Mouse (Mus musculus) lung, adult 2 months (tissue): Measurements from ENCODE around the gene Olfr1425. TPM values are rescaled to one million over a fixed set of nuclear protein-coding genes. Genes with fewer than 3 reads are reported as not detected.
"Not testable (repeated sequence)": the region's sequence is repeated elsewhere in the genome, so short reads cannot be mapped to it uniquely, and the experiment has no call there.

Experiments used
- DNase-seq: peaks from one replicate; pipeline ENCODE4 v3.0.0; 2022
- H3K4me1 ChIP-seq: fragments of 200-500 bp; 2 replicates; pipeline ENCODE4 v1.6.1; 2011; ENCODE audit warnings: low read length; ENCODE audit not compliant: control insufficient read depth, insufficient read depth
- H3K4me3 ChIP-seq: fragments of 200-500 bp; replicated peaks from 2 replicates; pipeline ENCODE3; 2011; ENCODE audit warnings: low read depth, mild to moderate bottlenecking, control low read depth, low read length; ENCODE audit errors: extremely low read depth
- CTCF ChIP-seq: fragments of 200-500 bp; IDR thresholded peaks from 2 replicates; pipeline ENCODE4 v1.5.1; 2011; ENCODE audit warnings: mild to moderate bottlenecking, low read length, control low read depth; ENCODE audit not compliant: insufficient read depth
- POLR2A ChIP-seq: fragments of 200-500 bp; IDR thresholded peaks from 2 replicates; pipeline ENCODE4 v1.6.1; 2011; ENCODE audit warnings: low read depth, mild to moderate bottlenecking, control low read depth, low read length, borderline replicate concordance; ENCODE audit errors: extremely low read depth
- WGBS: fragments of 180-500 bp; shearing (Covaris S2); methylation state at CpG from one replicate; pipeline ENCODE4 v1.1.7; 2018; 5-methylcytosine and 5-hydroxymethylcytosine counted together
- polyA plus RNA-seq: library from polyadenylated mRNA; depleted of rRNA; stranded (reverse); fragments of >200 nt; gene quantifications from 2 replicates; pipeline ENCODE4 v1.2.3, GENCODE M21; 2012; rRNA removed

The Olfr1425 gene
- not detected in 2 replicates for polyA plus RNA-seq

- H3K4me3 ChIP-seq, DNase-seq, H3K4me1 ChIP-seq: not testable (repeated sequence)
- 82% methylated on average over 4 of the region's 4 CpGs for WGBS
These were observed at the start of gene Olfr1425 for GRCm38 (mm10) chr19:12077631-12078030. Gene Olfr1425 (minus strand): TSS chr19:12077731.

GRCm38 (mm10) chr19:12123103-12123502 is 45.6 kb upstream of the Olfr1425 start, which contains the start of gene Olfr76:
Gene Olfr76 (minus strand): TSS chr19:12123203.
- H3K4me3 ChIP-seq, result no peak within 1 kb of the TSS
- TF ChIP-seq CTCF (no peak), POLR2A (no peak)
- DNase-seq, result no peak
- WGBS, result 64% methylated on average over 3 of the region's 3 CpGs
- no peaks in the 10 kb centered on the region for H3K4me1 ChIP-seq

- 84% methylated on average over 3 of the region's 3 CpGs for WGBS
- Histone ChIP-seq H3K4me1 (no peaks in the 10 kb centered on the region), H3K4me3 (no peak overlapping the region)
- no peak for TF ChIP-seq CTCF
- TF ChIP-seq POLR2A, result no peak
- no peak for DNase-seq
These were observed 38.9 kb upstream of the Olfr1425 start for GRCm38 (mm10) chr19:12116464-12116863.

- Histone ChIP-seq H3K4me1 (no peaks in the 10 kb centered on the region), H3K4me3 (no peak within 1 kb of the TSS)
- no peak for DNase-seq
- no peak for TF ChIP-seq CTCF
- no peak for TF ChIP-seq POLR2A
- WGBS, result 64% methylated on average over 1 of the region's 1 CpGs
These were observed 38.3 kb upstream of the Olfr1425 start, which contains the start of gene Olfr1428 for GRCm38 (mm10) chr19:12115797-12116196. Gene Olfr1428 (minus strand): TSS chr19:12115897.

GRCm38 (mm10) chr19:12113807-12114206 is 36.3 kb upstream of the Olfr1425 start:
- DNase-seq, result no peak
- no peak overlapping the region for H3K4me3 ChIP-seq
- no peaks in the 10 kb centered on the region for H3K4me1 ChIP-seq
- TF ChIP-seq CTCF (no peak), POLR2A (no peak)
- 40% methylated on average over 1 of the region's 1 CpGs for WGBS

- TF ChIP-seq CTCF (no peak), POLR2A (no peak)
- WGBS, result 57% methylated on average over 1 of the region's 1 CpGs
- no peaks in the 10 kb centered on the region for H3K4me1 ChIP-seq
- no peak overlapping the region for H3K4me3 ChIP-seq
- no peak for DNase-seq
These were observed 27.0 kb upstream of the Olfr1425 start for GRCm38 (mm10) chr19:12104541-12104940.

- H3K4me3 ChIP-seq, result no peak within 1 kb of the TSS
- WGBS, result 94% methylated on average over 2 of the region's 2 CpGs
- H3K4me1 ChIP-seq, result no peaks in the 10 kb centered on the region
- DNase-seq, result no peak
- TF ChIP-seq CTCF, result no peak
- TF ChIP-seq POLR2A, result no peak
These were observed 25.7 kb upstream of the Olfr1425 start, which contains the start of gene Olfr1427 for GRCm38 (mm10) chr19:12103234-12103633. Gene Olfr1427 (minus strand): TSS chr19:12103334.

GRCm38 (mm10) chr19:12091913-12092312 is 14.4 kb upstream of the Olfr1425 start, which contains the start of gene Olfr1426:
Gene Olfr1426 (minus strand): TSS chr19:12092013.
- no peak for TF ChIP-seq POLR2A
- TF ChIP-seq CTCF, result no peak
- DNase-seq, result no peak
- no peak within 1 kb of the TSS for H3K4me3 ChIP-seq
- H3K4me1 ChIP-seq, result no peaks in the 10 kb centered on the region
- WGBS, result 76% methylated on average over 1 of the region's 1 CpGs

- not testable (repeated sequence) for H3K4me1 ChIP-seq, DNase-seq, H3K4me3 ChIP-seq
- WGBS, result 58% methylated on average over 1 of the region's 1 CpGs
These were observed 8.0 kb downstream of the Olfr1425 start for GRCm38 (mm10) chr19:12069546-12069945.

- WGBS, result 37% methylated on average over 1 of the region's 1 CpGs
- DNase-seq, H3K4me1 ChIP-seq, H3K4me3 ChIP-seq: not testable (repeated sequence)
These were observed 9.7 kb downstream of the Olfr1425 start for GRCm38 (mm10) chr19:12067806-12068205.

GRCm38 (mm10) chr19:12062582-12062981 is 14.9 kb downstream of the Olfr1425 start, which contains the start of gene Olfr1424:
Gene Olfr1424 (minus strand): TSS chr19:12062682.
- H3K4me3 ChIP-seq, H3K4me1 ChIP-seq, DNase-seq: not testable (repeated sequence)
- 85% methylated on average over 1 of the region's 1 CpGs for WGBS
